ENCODE assay signal across 11 mouse cellular contexts in the genomic region with DNA sequence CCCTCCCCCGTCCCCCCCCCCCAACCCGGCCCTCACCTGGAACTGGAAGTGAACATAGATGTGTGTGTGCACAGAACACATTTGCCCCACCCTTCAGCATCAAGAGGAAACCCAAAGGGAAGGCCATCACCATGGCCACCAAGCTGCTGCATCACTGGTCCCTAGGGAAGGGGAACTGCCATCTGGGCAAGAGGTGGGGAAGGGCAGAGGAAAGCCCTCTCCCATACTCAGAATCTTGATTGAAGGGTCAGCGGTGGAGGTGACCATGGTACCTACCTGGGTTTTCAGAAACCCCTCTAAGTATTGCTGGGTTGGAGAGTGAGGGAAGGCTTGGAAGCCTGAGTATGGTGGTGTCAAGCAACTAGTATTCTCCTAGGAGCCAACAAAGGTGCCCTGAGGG.
DNase-seq lines count a peak whose midpoint lies in the region; ATAC-seq and TF ChIP-seq lines count a peak whose summit lies in the region.
"Had no signal": no experiment of that assay in that cellular context is flagged by ENCODE, and none has a peak within 500 bp of the region (broad histone marks: within the 10 kb centered on the region; RNA-seq: fewer than 3 reads in every experiment).

No protein-coding gene starts in this region.

- H3K4me2 ChIP-seq in heart, embryonic 11.5 days: no peak overlapping the region
- H3K4me2 ChIP-seq in forebrain, postnatal 0 days (ENCODE audit: low read depth): no peak overlapping the region; the same call in 1 of the 2 replicates

- intact Hi-C loops in heart, postnatal 10 days (cut with DNase I): no loop called here

- no peaks in the 10 kb centered on the region for H3K9me3 ChIP-seq in heart, embryonic 11.5 days (replicated peaks; ENCODE audit: control insufficient read depth, low read length)
- no peaks in the 10 kb centered on the region for H3K9me3 ChIP-seq in forebrain, postnatal 0 days (ENCODE audit: low read length)
- H3K9me3 ChIP-seq in midbrain, embryonic 10.5 days (replicated peaks): no peaks in the 10 kb centered on the region

- H3K4me3 ChIP-seq in heart, embryonic 11.5 days (ENCODE audit: low read depth, low read length): no peak overlapping the region
- no peak overlapping the region for H3K4me3 ChIP-seq in cortical plate, adult 2 months (ENCODE audit: insufficient read depth, low read length)
- H3K4me3 ChIP-seq in forebrain, postnatal 0 days (ENCODE audit: low read depth, low read length): no peak overlapping the region
- H3K4me3 ChIP-seq in midbrain, embryonic 10.5 days: no peak overlapping the region

- 52% methylated on average over 3 of the region's 3 CpGs for WGBS in heart, embryonic 11.5 days (ENCODE audit: insufficient replicate concordance)
- 53% methylated on average over 3 of the region's 3 CpGs for WGBS in forebrain, postnatal 0 days
- 47% methylated on average over 3 of the region's 3 CpGs for WGBS in midbrain, embryonic 10.5 days

- H3K4me1 ChIP-seq in heart, embryonic 11.5 days (ENCODE audit: control insufficient read depth, insufficient read depth, low read length): peaks cover 71% of the 10 kb centered on the region
- H3K4me1 ChIP-seq in cortical plate, adult 2 months (ENCODE audit: control insufficient read depth, insufficient read depth, low read length): peaks cover 33% of the 10 kb centered on the region
- H3K4me1 ChIP-seq in forebrain, postnatal 0 days (ENCODE audit: insufficient read depth): peaks cover 80% of the 10 kb centered on the region
- peaks cover 91% of the 10 kb centered on the region for H3K4me1 ChIP-seq in midbrain, embryonic 10.5 days

- no peak overlapping the region for H3K9ac ChIP-seq in heart, embryonic 11.5 days (ENCODE audit: low read depth, low read length)
- no peak overlapping the region for H3K9ac ChIP-seq in forebrain, postnatal 0 days
- H3K9ac ChIP-seq: liver, embryonic 14.5 days had no signal

- no peaks in the 10 kb centered on the region for H3K27me3 ChIP-seq in heart, embryonic 11.5 days (ENCODE audit: control insufficient read depth, insufficient read depth, low read length)
- H3K27me3 ChIP-seq in forebrain, postnatal 0 days (ENCODE audit: insufficient read depth, low read length): no peaks in the 10 kb centered on the region
- peaks cover 39% of the 10 kb centered on the region for H3K27me3 ChIP-seq in midbrain, embryonic 10.5 days (ENCODE audit: low read depth, poor library complexity, severe bottlenecking)
- H3K27me3 ChIP-seq: CH12.LX had no signal

- no peak for TF ChIP-seq CTCF in cortical plate, adult 2 months (IDR thresholded peaks at IDR 0.05; ENCODE audit: extremely low read depth, insufficient read depth, low read length)
- no peak for TF ChIP-seq CTCF in forebrain, postnatal 0 days (IDR thresholded peaks at IDR 0.05; ENCODE audit: low read depth)

- H3K36me3 ChIP-seq in heart, embryonic 11.5 days (ENCODE audit: control insufficient read depth, insufficient read depth, low read length): no peaks in the 10 kb centered on the region
- no peaks in the 10 kb centered on the region for H3K36me3 ChIP-seq in forebrain, postnatal 0 days (ENCODE audit: insufficient read depth)
- no peaks in the 10 kb centered on the region for H3K36me3 ChIP-seq in midbrain, embryonic 10.5 days

- peak overlapping the region; percentile 98 for H3K27ac ChIP-seq in heart, embryonic 11.5 days (ENCODE audit: low read depth, low read length)
- H3K27ac ChIP-seq in cortical plate, adult 2 months (ENCODE audit: insufficient read depth, low read length): peak overlapping the region; percentile 3; the same call in 1 of the 2 replicates
- H3K27ac ChIP-seq in forebrain, postnatal 0 days (ENCODE audit: low read depth, low read length): peak overlapping the region; percentile 95
- H3K27ac ChIP-seq in midbrain, embryonic 10.5 days (replicated peaks): peak overlapping the region; percentile 88
- H3K27ac ChIP-seq: liver, embryonic 14.5 days had no signal

- ATAC-seq in heart, embryonic 11.5 days (replicated peaks; ENCODE audit: insufficient number of reproducible peaks, low FRiP score, low TSS enrichment): no peak
- ATAC-seq in forebrain, postnatal 0 days: no peak
- no peak for ATAC-seq in granulocyte monocyte progenitor cell, adult 5-6 weeks (replicated peaks; ENCODE audit: poor library complexity, severe bottlenecking)

- no peak for DNase-seq in heart, postnatal 10 days
- no peak for DNase-seq in forebrain, postnatal 0 days
- DNase-seq in midbrain, embryonic 10.5 days (ENCODE audit: low spot score): no peak
- no peak for DNase-seq in frontal cortex, postnatal 25 days (ENCODE audit: low spot score in 2 of 2)
- DNase-seq in layer of hippocampus, postnatal 10 days (ENCODE audit: low spot score in 2 of 2): no peak
- DNase-seq: adrenal gland, postnatal 10 days had no signal

- no peak for TF ChIP-seq POLR2A in cortical plate, adult 2 months (IDR thresholded peaks at IDR 0.05; ENCODE audit: extremely low read depth, insufficient read depth, low read length)

Comparison
In these comparisons a context has a peak if more than half of its experiments do, and no peak if none do; other contexts are left out.
1. H3K27ac ChIP-seq: peak in every context shown above with its lines; median percentile 98 in heart, embryonic 11.5 days; 95 in forebrain, postnatal 0 days; 88 in midbrain, embryonic 10.5 days; 3 in cortical plate, adult 2 months.